Mouse (Mus musculus) thymus, postnatal 36 days (tissue): Measurements from ENCODE around the gene E2f2.

Experiments used
- DNase-seq, 2 experiments: peaks; one replicate each; pipeline ENCODE4 v3.0.0; 2022; ENCODE audit warnings: mixed read lengths in 2 of 2

Gene E2f2

DNA sequence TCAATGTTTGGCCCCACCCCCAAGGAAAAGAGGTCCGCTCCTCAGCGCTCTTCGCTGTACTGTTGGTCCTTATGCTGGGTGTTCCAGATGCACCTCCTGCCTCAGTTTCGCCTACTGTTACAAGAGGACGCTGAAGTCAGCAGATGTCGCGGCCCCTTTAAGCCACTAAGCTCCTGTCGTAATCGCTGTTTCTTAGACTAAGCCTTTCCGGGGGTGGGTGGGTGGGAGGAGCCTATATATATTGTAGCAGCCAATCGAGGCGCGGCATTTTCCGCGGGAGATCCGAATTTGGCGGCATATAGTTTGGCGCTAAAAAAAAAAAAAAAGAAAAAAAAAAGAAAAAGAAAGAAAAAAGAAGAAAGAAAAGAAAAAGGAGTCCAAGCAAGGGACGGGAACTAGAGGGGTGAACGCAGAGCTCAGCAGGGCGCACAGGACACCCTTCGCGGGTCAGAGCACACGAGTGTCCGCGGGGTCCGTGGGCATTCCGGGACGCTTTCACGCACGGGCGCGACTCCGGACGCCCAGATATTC lies at the start of gene E2f2:
TSS of gene E2f2 (plus strand) at position 384 of the 531 bp plus-strand sequence.
- peak; percentile 70 to 79 for DNase-seq

- DNase-seq, result no peak
Measured at GRCm38 (mm10) chr4:136123111-136123791, 48.9 kb upstream of the E2f2 start.

- DNase-seq, result no peak
Measured at GRCm38 (mm10) chr4:136123792-136124161, 48.4 kb upstream of the E2f2 start.

DNA sequence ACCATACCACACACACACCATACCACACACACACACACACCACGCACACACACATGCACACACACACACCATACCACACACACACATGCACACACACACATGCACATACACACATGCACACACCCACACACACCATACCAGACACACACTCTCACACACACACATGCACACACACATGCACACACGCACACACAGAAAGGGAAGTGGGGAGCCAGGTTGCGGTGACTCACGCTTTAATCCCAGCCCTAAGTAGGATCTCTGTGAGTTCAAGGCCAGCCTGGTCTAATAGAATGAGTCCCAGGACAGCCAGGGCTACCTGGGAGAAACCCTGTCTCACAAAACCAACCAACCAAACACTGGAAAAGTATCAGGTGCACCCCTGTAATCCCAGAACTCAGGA lies 47.6 kb upstream of the E2f2 start:
- no peak for DNase-seq

DNA sequence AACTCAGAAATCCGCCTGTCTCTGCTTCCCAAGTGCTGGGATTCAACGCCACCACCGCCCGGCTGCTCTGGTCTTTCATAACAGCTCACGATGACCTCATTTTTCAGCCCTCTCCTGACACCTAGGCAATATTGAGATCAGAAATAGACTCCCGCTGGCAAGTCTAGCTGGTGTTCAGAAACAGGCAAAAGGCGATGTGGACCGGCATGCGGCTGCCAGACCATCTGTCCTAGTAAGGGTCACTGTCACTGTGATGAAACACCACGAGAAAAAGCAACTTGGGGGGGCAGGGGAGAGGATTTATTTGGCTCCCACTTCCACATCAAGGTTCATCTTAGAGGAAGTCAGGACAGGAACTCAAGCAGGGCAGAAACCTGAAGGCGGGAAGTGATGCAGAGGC lies 46.7 kb upstream of the E2f2 start:
- no peak for DNase-seq

GRCm38 (mm10) chr4:136126019-136126418 lies 46.2 kb upstream of the E2f2 start:
- no peak for DNase-seq

DNA sequence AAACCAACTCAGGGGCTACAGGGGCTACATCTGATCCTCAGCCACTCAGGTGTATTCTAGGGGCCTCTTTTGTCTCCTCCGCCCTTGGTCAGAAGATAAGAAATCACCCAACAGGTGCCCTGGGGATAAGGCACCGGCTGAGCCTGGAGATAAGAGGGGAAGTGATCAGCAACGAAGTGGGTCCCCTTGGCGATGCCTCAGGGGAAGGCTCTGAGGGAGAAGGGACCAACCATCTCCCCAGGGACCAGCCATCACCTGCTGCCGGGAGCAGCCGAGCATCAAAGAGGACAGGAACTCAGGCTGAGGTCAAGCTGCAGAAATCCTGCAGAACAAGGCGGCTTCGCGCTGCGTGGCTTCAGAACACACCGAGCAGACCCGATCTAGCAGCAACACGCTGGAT lies 44.5 kb upstream of the E2f2 start:
- DNase-seq, result peak in 1 of 2 experiments; percentile 42

DNA sequence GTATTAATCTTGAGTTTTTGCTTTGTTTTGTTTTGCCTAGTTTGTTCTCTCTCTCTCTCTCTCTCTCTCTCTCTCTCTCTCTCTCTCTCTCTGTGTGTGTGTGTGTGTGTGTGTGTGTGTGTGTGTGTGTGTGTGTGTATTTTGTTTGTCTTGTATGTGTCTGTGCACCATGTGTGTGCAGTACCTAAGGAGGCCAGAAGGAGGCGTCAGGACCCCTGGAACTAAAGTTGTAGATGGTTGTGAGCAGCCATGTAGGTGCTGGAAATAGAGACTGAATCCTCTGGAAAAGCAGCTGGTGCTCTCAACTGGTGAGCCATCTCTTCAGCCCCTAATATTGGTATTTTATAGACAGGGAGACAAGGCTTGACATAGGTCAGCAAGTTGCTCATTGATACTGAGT lies 42.4 kb upstream of the E2f2 start:
- DNase-seq, result no peak

DNA sequence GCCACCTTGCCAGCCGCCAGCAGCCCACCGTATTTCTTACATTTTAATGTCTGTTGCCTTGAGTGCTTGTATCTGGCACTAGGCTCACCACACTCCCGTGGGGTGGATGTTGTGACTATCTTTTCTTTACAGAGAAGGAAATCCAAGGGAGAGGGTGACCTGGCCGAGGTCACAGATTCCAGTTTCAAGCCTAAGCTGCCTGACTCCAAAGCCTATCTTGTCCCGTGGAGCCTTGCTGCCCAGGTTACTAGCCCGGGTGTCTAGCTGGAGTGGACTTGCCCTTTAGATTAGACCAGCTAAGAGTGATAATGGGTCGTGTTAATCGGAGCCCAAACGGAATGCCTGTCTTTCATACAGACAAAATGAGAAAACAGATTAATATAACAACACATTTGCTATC lies 38.4 kb upstream of the E2f2 start:
- DNase-seq, result no peak

GRCm38 (mm10) chr4:136134418-136134977 lies 37.7 kb upstream of the E2f2 start:
- peak in 1 of 2 experiments; percentile 23 for DNase-seq

GRCm38 (mm10) chr4:136134978-136135873 lies 37.0 kb upstream of the E2f2 start:
- peak in 1 of 2 experiments; percentile 35 for DNase-seq

DNA sequence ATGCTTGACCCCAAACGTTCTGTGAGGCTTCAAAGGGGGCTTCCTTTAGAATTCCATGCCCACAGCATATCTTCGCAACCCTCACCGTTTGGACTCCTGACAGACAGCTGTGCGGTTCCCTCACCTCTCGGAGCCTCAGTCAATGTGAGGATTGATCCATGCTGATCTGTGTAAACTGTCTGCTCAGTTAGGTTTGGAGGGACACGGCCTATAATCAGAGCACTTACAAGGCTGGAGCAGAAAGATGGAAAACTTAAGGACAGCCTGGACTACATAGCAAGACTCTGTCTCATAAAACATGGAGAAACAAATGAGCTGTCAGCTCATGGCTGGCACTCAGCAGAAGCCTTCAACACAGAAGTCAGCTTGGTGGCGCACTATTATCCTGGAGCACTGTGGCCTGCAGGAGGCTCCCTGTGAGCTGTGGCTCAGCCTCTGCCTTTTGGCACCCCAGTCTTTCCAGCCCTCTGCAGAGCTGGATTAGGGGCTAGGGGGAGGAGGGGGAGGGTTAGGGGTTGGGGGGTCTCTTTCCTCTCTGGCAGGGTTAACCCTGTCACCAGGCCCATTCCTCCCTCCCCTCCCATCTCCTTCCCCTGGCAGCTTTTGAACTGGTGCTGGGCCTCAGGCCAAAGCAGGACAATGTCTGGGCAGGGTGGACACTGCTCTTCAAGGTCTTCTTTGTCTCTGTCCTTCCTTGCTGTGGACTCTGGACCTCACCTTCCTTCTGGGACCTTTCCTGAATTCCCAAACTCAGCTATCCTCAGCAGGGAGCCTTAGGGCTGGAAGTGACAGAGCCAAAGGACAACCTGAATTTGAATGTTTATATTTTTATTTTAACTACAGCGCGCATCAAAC lies 36.1 kb upstream of the E2f2 start:
- DNase-seq, result peak in 1 of 2 experiments; percentile 13

- no peak for DNase-seq
Measured at GRCm38 (mm10) chr4:136139326-136140110, 32.7 kb upstream of the E2f2 start.

DNA sequence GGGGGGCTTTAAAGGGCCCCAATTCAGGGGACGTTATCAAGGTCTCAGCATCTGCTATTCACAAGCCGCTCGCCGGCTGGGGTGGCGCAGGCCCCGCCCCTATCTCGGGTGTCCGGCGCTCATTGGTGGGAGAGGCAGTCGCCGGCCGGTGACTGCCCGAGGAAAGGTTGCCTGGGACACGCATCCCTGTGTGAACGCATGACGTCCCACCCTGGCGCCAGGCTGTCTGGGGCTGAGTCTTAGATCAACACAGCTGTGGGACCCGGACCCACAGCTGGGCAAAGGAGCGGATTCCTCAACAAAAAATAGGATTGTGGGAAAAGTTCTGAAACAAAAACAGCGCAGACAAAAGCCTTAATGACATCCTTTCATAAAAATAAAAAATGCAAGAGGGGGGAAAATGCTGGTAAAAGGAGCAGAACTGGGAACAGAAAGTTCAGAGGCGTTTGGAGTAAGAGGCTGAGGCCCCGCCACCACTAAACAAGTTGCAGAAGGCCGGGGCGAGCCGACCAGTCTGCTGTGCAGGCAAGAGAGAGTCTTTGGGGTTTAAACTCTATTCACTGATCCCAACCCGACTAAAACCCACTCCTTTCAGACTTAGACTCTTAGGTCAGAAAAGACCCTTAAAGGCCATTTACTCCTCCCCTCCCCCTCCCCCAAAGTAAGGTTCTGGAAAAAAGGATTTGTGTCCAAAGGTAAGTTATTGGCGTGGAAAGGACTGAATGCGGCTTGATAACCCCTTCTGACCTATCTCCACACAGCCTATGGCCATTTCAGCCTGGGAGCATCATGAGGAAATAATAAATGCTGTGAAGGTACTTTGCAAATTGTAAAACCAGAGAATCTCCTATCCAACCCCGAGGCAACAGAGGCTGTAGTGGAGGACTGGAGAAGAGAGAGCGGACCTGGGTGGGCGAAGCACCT lies 31.6 kb upstream of the E2f2 start:
- peak; percentile 53 to 66 for DNase-seq

DNA sequence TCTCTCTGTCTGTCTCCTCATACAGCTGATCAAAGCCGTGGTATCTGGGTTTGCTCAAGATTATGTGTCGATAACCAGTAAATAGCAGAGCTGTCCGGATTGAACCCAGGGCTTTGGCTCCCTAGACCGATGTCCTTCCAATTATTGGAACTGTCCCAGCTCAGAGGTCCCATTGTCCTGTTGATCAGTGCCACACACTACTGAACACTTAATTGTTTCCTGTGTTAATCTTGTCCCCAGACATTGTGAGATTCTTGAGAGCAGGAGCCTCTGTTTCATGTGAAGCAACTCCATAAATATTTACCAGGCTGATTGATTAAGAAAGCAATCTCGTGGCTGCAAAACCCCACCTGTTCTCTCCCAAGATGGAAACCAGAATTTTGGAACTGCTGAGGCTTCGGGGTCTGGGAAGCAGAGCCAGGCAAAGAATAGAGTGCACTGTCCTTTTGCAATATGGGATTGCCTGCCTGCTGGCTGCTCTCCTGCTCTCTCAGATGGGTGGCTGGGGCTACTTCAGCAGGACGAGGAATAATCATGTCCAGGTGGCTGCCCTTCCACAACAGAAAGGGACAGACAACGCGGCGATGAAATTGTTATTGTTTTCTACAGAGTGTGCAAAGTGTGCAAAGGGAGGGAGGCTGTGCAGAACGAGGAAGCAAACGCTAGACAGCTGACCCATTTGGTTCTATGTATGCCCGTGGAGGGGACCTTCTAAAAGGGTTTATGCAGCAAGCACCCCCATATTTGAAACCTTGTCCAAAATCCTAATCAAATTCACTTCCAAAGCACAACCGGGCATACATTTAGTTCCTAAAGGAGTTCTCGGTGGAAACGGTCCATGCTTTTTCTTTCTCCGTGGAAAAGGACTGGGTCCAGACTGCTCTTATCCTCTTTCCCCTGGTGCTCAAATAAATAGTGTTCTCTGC lies 29.7 kb upstream of the E2f2 start:
- peak in 1 of 2 experiments; percentile 13 for DNase-seq

- peak; percentile 93 to 95 for DNase-seq
Measured at GRCm38 (mm10) chr4:136143193-136143976, 28.8 kb upstream of the E2f2 start, which contains the start of gene Id3. Gene Id3 (plus strand): TSS chr4:136143497.

GRCm38 (mm10) chr4:136144126-136144926 lies 27.9 kb upstream of the E2f2 start:
- DNase-seq, result peak; percentile 80 to 88

- no peak for DNase-seq
Measured at GRCm38 (mm10) chr4:136144927-136145292, 27.3 kb upstream of the E2f2 start.
